Mouse (Mus musculus) mouse embryonic stem cell (cell line): ENCODE data around the gene Olfr77.

ENCODE experiments used
- in situ Hi-C, 2 experiments: fragments of 300-500 bp; cut with MboI; formaldehyde crosslinking; loops; 1 replicate in 1 of 2; 3 replicates in 1 of 2; pipeline ENCODE4 v1.14.3; 2019 to 2020; ENCODE audit warnings: low sequenced_read_pairs in 2 of 2, low pct_unique_long_range_greater_than_20kb in 1 of 2, mixed read lengths in 1 of 2; ENCODE audit not compliant: unreplicated experiment in 1 of 2

The Olfr77 gene

DNA sequence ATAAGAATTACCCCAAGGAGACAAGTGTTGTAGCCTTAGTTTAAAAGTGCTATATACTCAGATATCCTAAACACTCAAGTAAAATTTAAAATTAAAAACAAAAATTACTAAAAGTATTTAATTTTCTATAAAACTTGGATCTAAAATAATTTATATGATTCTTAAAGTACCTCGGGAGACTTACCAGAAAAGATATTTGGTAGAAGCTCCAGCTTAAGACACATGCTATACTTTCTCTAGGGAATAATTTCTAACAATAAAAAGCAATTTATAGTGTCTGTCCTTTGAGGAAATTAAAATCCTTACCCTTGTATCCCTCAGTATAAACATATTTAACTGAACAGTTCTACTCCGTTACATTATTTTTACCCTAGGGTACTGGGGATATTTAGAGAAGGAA lies at the start of gene Olfr77:
Olfr77 (plus strand) TSS at position 301 of the 400 bp plus-strand sequence.
- in situ Hi-C loops = no loop called here

DNA sequence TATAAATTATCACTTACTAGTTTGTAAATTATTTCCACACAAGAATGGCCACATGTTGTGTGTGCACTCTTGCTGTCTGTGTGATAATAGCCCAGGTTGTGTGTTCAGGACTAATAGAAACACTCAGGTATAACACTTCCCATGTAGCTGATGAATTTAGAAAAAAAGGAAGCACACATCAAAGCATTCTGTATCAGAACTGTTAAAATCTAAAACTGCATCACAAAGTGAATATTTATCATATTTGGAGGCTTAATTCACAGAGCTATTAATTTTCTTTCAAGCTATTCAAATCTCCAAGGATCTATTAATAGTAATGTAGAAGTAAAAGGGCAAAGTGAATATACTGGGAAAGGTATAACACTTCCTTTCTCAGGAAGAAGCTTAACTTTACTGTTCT lies 28.8 kb upstream of the Olfr77 start, which contains the start of gene Olfr862:
Olfr862 (minus strand) TSS at position 101 of the 400 bp plus-strand sequence.
- in situ Hi-C loops = no loop called here

DNA sequence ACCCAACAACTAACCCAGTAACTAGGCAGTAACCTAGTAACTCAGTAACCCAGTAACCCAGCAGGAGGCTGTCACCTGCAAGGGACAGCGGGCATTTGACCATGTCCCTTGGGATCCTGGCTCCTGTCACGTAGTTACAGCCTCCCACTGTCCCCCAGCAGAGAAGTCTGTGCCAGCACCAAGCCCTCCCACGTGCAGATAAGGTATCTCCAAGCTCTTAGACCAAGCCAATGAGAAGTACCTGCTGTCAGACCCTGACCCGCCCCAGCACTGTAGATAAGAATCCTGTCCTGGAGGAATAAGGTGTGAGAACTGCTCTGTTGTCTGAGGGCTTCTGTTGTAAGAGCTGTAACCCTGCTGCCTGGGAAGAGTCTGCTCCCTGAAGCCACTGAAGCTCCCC lies 5.5 kb upstream of the Olfr77 start:
- in situ Hi-C loops = no loop called here
